Mouse (Mus musculus): ENCODE measurements at regions not wholly inside any gene's neighbourhood (a gene's known extent, or its start where the extent isn't known, plus 50 kb on each side); places are given as distances from the start of the nearest gene placed in this dataset.
"Not testable (repeated sequence)": the region's sequence is repeated elsewhere in the genome, so short reads cannot be mapped to it uniquely, and the experiment has no call there.

- DNase-seq (ENCODE audit: low read depth, low spot score), result not testable (repeated sequence)
These were observed 427.8 kb upstream of the Clint1 start for GRCm38 (mm10) chr11:45424066-45424465.

GRCm38 (mm10) chr11:45440937-45441720 lies 410.7 kb upstream of the Clint1 start:
- no peak for DNase-seq (ENCODE audit: low read depth, low spot score)

- no peak for DNase-seq (ENCODE audit: low read depth, low spot score)
These were observed 405.3 kb upstream of the Clint1 start for GRCm38 (mm10) chr11:45446512-45446911.

- DNase-seq (ENCODE audit: low read depth, low spot score), result no peak
These were observed 397.6 kb upstream of the Clint1 start for GRCm38 (mm10) chr11:45454234-45454633.

- peak; percentile 39 for DNase-seq (ENCODE audit: low read depth, low spot score)
These were observed 396.9 kb upstream of the Clint1 start for GRCm38 (mm10) chr11:45454933-45455332.

GRCm38 (mm10) chr11:45456724-45457123 lies 395.1 kb upstream of the Clint1 start:
- DNase-seq (ENCODE audit: low read depth, low spot score), result no peak

GRCm38 (mm10) chr11:45457597-45457996 lies 394.3 kb upstream of the Clint1 start:
- no peak for DNase-seq (ENCODE audit: low read depth, low spot score)

GRCm38 (mm10) chr11:45460000-45460792 lies 391.7 kb upstream of the Clint1 start:
- DNase-seq (ENCODE audit: low read depth, low spot score), result no peak

GRCm38 (mm10) chr11:45464501-45464900 lies 387.4 kb upstream of the Clint1 start:
- DNase-seq (ENCODE audit: low read depth, low spot score), result no peak

- no peak for DNase-seq (ENCODE audit: low read depth, low spot score)
These were observed 385.5 kb upstream of the Clint1 start for GRCm38 (mm10) chr11:45466350-45466749.

- peak; percentile 45 for DNase-seq (ENCODE audit: low read depth, low spot score)
These were observed 379.7 kb upstream of the Clint1 start for GRCm38 (mm10) chr11:45472171-45472570.

GRCm38 (mm10) chr11:45476917-45477316 lies 374.9 kb upstream of the Clint1 start:
- no peak for DNase-seq (ENCODE audit: low read depth, low spot score)

GRCm38 (mm10) chr11:45485950-45486349 lies 365.9 kb upstream of the Clint1 start:
- no peak for DNase-seq (ENCODE audit: low read depth, low spot score)

GRCm38 (mm10) chr11:45491021-45491967 lies 360.6 kb upstream of the Clint1 start:
- no peak for DNase-seq (ENCODE audit: low read depth, low spot score)

- DNase-seq (ENCODE audit: low read depth, low spot score), result no peak
These were observed 356.6 kb upstream of the Clint1 start for GRCm38 (mm10) chr11:45495246-45495645.

- DNase-seq (ENCODE audit: low read depth, low spot score), result no peak
These were observed 343.3 kb upstream of the Clint1 start for GRCm38 (mm10) chr11:45508566-45508965.

- no peak for DNase-seq (ENCODE audit: low read depth, low spot score)
These were observed 342.6 kb upstream of the Clint1 start for GRCm38 (mm10) chr11:45509278-45509677.

GRCm38 (mm10) chr11:45514415-45515271 lies 337.2 kb upstream of the Clint1 start:
- no peak for DNase-seq (ENCODE audit: low read depth, low spot score)

- DNase-seq (ENCODE audit: low read depth, low spot score), result no peak
These were observed 327.1 kb upstream of the Clint1 start for GRCm38 (mm10) chr11:45524720-45525119.

GRCm38 (mm10) chr11:45531044-45531626 lies 320.7 kb upstream of the Clint1 start:
- DNase-seq (ENCODE audit: low read depth, low spot score), result no peak

Data from brain, embryonic 18.5 days (tissue).